In the genomic region with DNA sequence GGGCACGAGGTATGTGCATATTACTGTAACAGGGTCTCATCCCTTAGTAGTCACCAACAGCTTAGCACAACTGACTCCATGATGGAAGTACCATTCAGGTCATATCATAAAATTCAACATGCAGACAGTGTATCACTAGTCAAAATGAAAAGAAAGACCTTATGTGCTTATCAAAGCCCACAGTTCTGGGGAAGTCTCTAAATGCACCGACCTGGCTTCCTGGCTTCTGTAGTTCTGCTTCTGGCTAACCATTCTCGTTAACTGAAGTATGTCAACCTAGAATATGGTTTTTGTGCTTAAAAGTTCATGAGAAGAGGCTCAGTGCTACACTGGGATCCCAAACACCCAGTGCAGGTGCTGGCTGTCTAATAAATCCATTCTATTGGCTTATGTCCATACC, we compare ENCODE assay signal across 33 mouse cellular contexts. TPM values are rescaled to one million over a fixed set of nuclear protein-coding genes. Genes with fewer than 3 reads are reported as not detected.
"Had no signal": no experiment of that assay in that cellular context is flagged by ENCODE, and none has a peak within 500 bp of the region (broad histone marks: within the 10 kb centered on the region; RNA-seq: fewer than 3 reads in every experiment).

No protein-coding gene starts in this region.

- H3K4me2 ChIP-seq: heart, embryonic 13.5 days; heart, embryonic 15.5 days; hindbrain, embryonic 12.5 days; hindbrain, embryonic 13.5 days; hindbrain, embryonic 14.5 days; hindbrain, embryonic 15.5 days; intestine, embryonic 15.5 days; kidney, embryonic 15.5 days had no signal

- H3K36me3 ChIP-seq: heart, embryonic 13.5 days; heart, embryonic 15.5 days; hindbrain, embryonic 10.5 days; hindbrain, embryonic 12.5 days; hindbrain, embryonic 13.5 days; hindbrain, embryonic 15.5 days; intestine, embryonic 15.5 days; kidney, embryonic 15.5 days had no signal

- ATAC-seq: hindbrain, postnatal 0 days; inflammation-experienced regulatory T-cells, adult 6 months; intestine, embryonic 15.5 days; intestine, embryonic 16.5 days; intestine, postnatal 0 days had no signal

- H3K27me3 ChIP-seq: heart, embryonic 13.5 days; heart, embryonic 15.5 days; hindbrain, embryonic 12.5 days; hindbrain, embryonic 13.5 days; hindbrain, embryonic 15.5 days; intestine, embryonic 15.5 days; kidney, embryonic 15.5 days had no signal

- H3K4me1 ChIP-seq: hindbrain, embryonic 13.5 days; hindbrain, embryonic 15.5 days had no signal

- H3K9ac ChIP-seq: heart, embryonic 13.5 days; heart, embryonic 15.5 days; hindbrain, embryonic 12.5 days; hindbrain, embryonic 13.5 days; hindbrain, embryonic 14.5 days; hindbrain, embryonic 15.5 days; intestine, embryonic 15.5 days; kidney, embryonic 15.5 days had no signal

- H3K4me3 ChIP-seq: heart, embryonic 13.5 days; heart, embryonic 15.5 days; hindbrain, embryonic 10.5 days; hindbrain, embryonic 12.5 days; hindbrain, embryonic 13.5 days; hindbrain, embryonic 15.5 days; intestine, embryonic 15.5 days; kidney, embryonic 15.5 days; layer of hippocampus, adult 2 months had no signal

- H3K27ac ChIP-seq: heart, embryonic 13.5 days; heart, embryonic 15.5 days; hindbrain, embryonic 10.5 days; hindbrain, embryonic 12.5 days; hindbrain, embryonic 13.5 days; hindbrain, embryonic 14.5 days; hindbrain, embryonic 15.5 days; hindbrain, postnatal 0 days; intestine, embryonic 15.5 days; kidney, embryonic 15.5 days; kidney, postnatal 0 days; layer of hippocampus, adult 2 months had no signal

- DNase-seq: heart, postnatal 10 days; heart, postnatal 14 days; heart, postnatal 36 days; heart, postnatal 4 days; kidney, adult 11 months; kidney, adult 18-20 months; kidney, adult 2 months; kidney, adult 8-10 months; kidney, adult 9 months; kidney, postnatal 10 days; kidney, postnatal 14 days; kidney, postnatal 25 days; kidney, postnatal 36 days; kidney, postnatal 4 days; layer of hippocampus, adult 9-11 months; layer of hippocampus, postnatal 36 days had no signal

- H3K9me3 ChIP-seq: heart, embryonic 15.5 days; hindbrain, embryonic 10.5 days; hindbrain, embryonic 12.5 days; hindbrain, embryonic 13.5 days; hindbrain, embryonic 15.5 days; intestine, embryonic 15.5 days had no signal

RNA-seq across cellular contexts. Expression of a gene that starts 27.3 kb away (rescaled TPM):
- total RNA-seq: heart, postnatal 25 days; heart, postnatal 36 days; hematopoietic stem cell, adult 5-6 weeks; layer of hippocampus, adult 2 months had no signal
- polyA plus RNA-seq: inflammation-experienced regulatory T-cells, adult 6 months had no signal
